Mouse (Mus musculus) limb, embryonic 11.5 days (tissue): Measurements from ENCODE around the gene Lce3b. TPM values are rescaled to one million over a fixed set of nuclear protein-coding genes. Genes with fewer than 3 reads are reported as not detected.

ENCODE experiments used
- ATAC-seq: fragments of 200-750 bp; cut with Nextera tagmentation; 2 replicates; pipeline ENCODE4 v1.8.0; 2017; ENCODE audit warnings: low read depth; ENCODE audit not compliant: insufficient number of reproducible peaks, low FRiP score, low TSS enrichment
- DNase-seq: peaks from one replicate; pipeline ENCODE4 v3.0.0-alpha.2; 2015; ENCODE audit warnings: low spot score
- H3K27ac ChIP-seq: fragments of 300-500 bp; sonication (generic); replicated peaks from 2 replicates; pipeline ENCODE4 v1.5.1; 2014; ENCODE audit warnings: low read depth, mild to moderate bottlenecking, low read length
- H3K27me3 ChIP-seq: fragments of 300-500 bp; sonication (generic); 2 replicates; pipeline ENCODE4 v1.6.1; 2014; ENCODE audit warnings: mild to moderate bottlenecking, low read length, mixed read lengths; ENCODE audit not compliant: control insufficient read depth, insufficient read depth
- H3K36me3 ChIP-seq: fragments of 300-500 bp; sonication (generic); 2 replicates; pipeline ENCODE4 v1.6.1; 2014; ENCODE audit warnings: mild to moderate bottlenecking, low read length, moderate library complexity, mixed read lengths; ENCODE audit not compliant: control insufficient read depth, insufficient read depth
- H3K4me1 ChIP-seq: fragments of 300-500 bp; sonication (generic); 2 replicates; pipeline ENCODE4 v1.6.1; 2014; ENCODE audit warnings: low read length, mixed read lengths; ENCODE audit not compliant: control insufficient read depth, insufficient read depth
- H3K4me2 ChIP-seq: fragments of 300-500 bp; sonication (generic); 2 replicates; pipeline ENCODE4 v1.6.1; 2014; ENCODE audit warnings: low read depth, mild to moderate bottlenecking, moderate library complexity; ENCODE audit not compliant: severe bottlenecking
- H3K4me3 ChIP-seq: fragments of 300-500 bp; sonication (generic); 2 replicates; pipeline ENCODE4 v1.5.1; 2014; ENCODE audit warnings: low read depth, low read length
- H3K9ac ChIP-seq: fragments of 300-500 bp; sonication (generic); 2 replicates; pipeline ENCODE4 v1.6.1; 2014; ENCODE audit warnings: mild to moderate bottlenecking, low read length
- H3K9me3 ChIP-seq: fragments of 300-500 bp; sonication (generic); 2 replicates; pipeline ENCODE4 v1.6.1; 2016; ENCODE audit warnings: low read length; ENCODE audit not compliant: control insufficient read depth
- WGBS: fragments of 180-500 bp; shearing (Covaris S2); extraction: QIAGEN DNeasy Blood & Tissue Kit; methylation state at CpG from one replicate; pipeline ENCODE4 v1.1.7; 2014; 5-methylcytosine and 5-hydroxymethylcytosine counted together
- polyA plus RNA-seq: library from polyadenylated mRNA; unstranded; fragments of >200 nt; fragmentation: Nextera tagmentation; extraction: Ambion mirVana; gene quantifications from 2 replicates; pipeline ENCODE4 v1.2.1, GENCODE M21; 2014

Gene Lce3b
- polyA plus RNA-seq, 1 experiment from 2014 or later = not detected

- DNase-seq (no peak), ATAC-seq (no peak)
- H3K4me3 ChIP-seq = no peak within 1 kb of the TSS
- WGBS = 74% methylated on average over 1 of the region's 1 CpGs
- no peak within 1 kb of the TSS for H3K27ac ChIP-seq
- no peaks in the 10 kb centered on the region for H3K27me3 ChIP-seq
- H3K9me3 ChIP-seq = no peaks in the 10 kb centered on the region
- no peak within 1 kb of the TSS for H3K9ac ChIP-seq
- H3K4me1 ChIP-seq = no peaks in the 10 kb centered on the region
- H3K36me3 ChIP-seq = no peaks in the 10 kb centered on the region
- H3K4me2 ChIP-seq = no peak within 1 kb of the TSS
Measured at GRCm38 (mm10) chr3:92944186-92944585, 11.4 kb downstream of the Lce3b start, which contains the start of gene Lce3c. TSS of gene Lce3c (plus strand) at chr3:92944486.

- H3K9ac ChIP-seq = no peak within 1 kb of the TSS
- H3K27ac ChIP-seq = no peak within 1 kb of the TSS
- H3K27me3 ChIP-seq = no peaks in the 10 kb centered on the region
- no peaks in the 10 kb centered on the region for H3K4me1 ChIP-seq
- no peak within 1 kb of the TSS for H3K4me3 ChIP-seq
- ATAC-seq (no peak), DNase-seq (no peak)
- H3K36me3 ChIP-seq = no peaks in the 10 kb centered on the region
- 89% methylated on average over 1 of the region's 1 CpGs for WGBS
- no peaks in the 10 kb centered on the region for H3K9me3 ChIP-seq
- H3K4me2 ChIP-seq = no peak within 1 kb of the TSS
Measured at GRCm38 (mm10) chr3:92957090-92957489, 24.3 kb downstream of the Lce3b start, which contains the start of gene Lce3d. TSS of gene Lce3d (plus strand) at chr3:92957390.

- H3K27ac ChIP-seq = no peak within 1 kb of the TSS
- H3K4me3 ChIP-seq = no peak within 1 kb of the TSS
- no peak within 1 kb of the TSS for H3K9ac ChIP-seq
- ATAC-seq = no peak
- no peaks in the 10 kb centered on the region for H3K36me3 ChIP-seq
- no peak for DNase-seq
- H3K4me2 ChIP-seq = no peak within 1 kb of the TSS
- no peaks in the 10 kb centered on the region for H3K9me3 ChIP-seq
- no peaks in the 10 kb centered on the region for H3K27me3 ChIP-seq
- H3K4me1 ChIP-seq = no peaks in the 10 kb centered on the region
- 91% methylated on average over 2 of the region's 2 CpGs for WGBS
Measured at GRCm38 (mm10) chr3:92966761-92967160, 34.0 kb downstream of the Lce3b start, which contains the start of gene Lce3e. TSS of gene Lce3e (plus strand) at chr3:92967061.

GRCm38 (mm10) chr3:92978484-92978883, 45.7 kb downstream of the Lce3b start:
- 84% methylated on average over 2 of the region's 2 CpGs for WGBS
- no peak overlapping the region for H3K4me2 ChIP-seq
- H3K36me3 ChIP-seq = no peaks in the 10 kb centered on the region
- no peak overlapping the region for H3K9ac ChIP-seq
- no peaks in the 10 kb centered on the region for H3K4me1 ChIP-seq
- no peak for DNase-seq
- H3K27me3 ChIP-seq = no peaks in the 10 kb centered on the region
- no peaks in the 10 kb centered on the region for H3K9me3 ChIP-seq
- no peak for ATAC-seq
- no peak overlapping the region for H3K4me3 ChIP-seq
- no peak overlapping the region for H3K27ac ChIP-seq

Other genes with a start within 250 kb of the Lce3b start
- not detected in 2 replicates for gene Lce1d, start 245.8 kb upstream of the Lce3b start, polyA plus RNA-seq
- gene Lce1e, start 223.9 kb upstream of the Lce3b start, polyA plus RNA-seq = not detected in 2 replicates
- not detected in 2 replicates for gene Lce1f, start 212.6 kb upstream of the Lce3b start, polyA plus RNA-seq
- gene Gm38119, start 193.9 kb upstream of the Lce3b start, polyA plus RNA-seq = not detected in 2 replicates
- gene Lce1g, start 180.6 kb upstream of the Lce3b start, polyA plus RNA-seq = not detected in 2 replicates
- not detected in 2 replicates for gene Lce1h, start 167.9 kb upstream of the Lce3b start, polyA plus RNA-seq
- gene Lce1i, start 154.1 kb upstream of the Lce3b start, polyA plus RNA-seq = not detected in 2 replicates
- not detected in 2 replicates for gene Lce1j, start 142.5 kb upstream of the Lce3b start, polyA plus RNA-seq
- gene Lce1k, start 125.1 kb upstream of the Lce3b start, polyA plus RNA-seq = not detected in 2 replicates
- gene Kprp, start 105.7 kb upstream of the Lce3b start, polyA plus RNA-seq = not detected in 2 replicates
- gene Lce1l, start 81.7 kb upstream of the Lce3b start, polyA plus RNA-seq = not detected in 2 replicates
- not detected in 2 replicates for gene 2310050C09Rik, start 62.8 kb upstream of the Lce3b start, polyA plus RNA-seq
- not detected in 2 replicates for gene Lce3a, start 6.7 kb upstream of the Lce3b start, polyA plus RNA-seq
- gene Lce3c, start 11.5 kb downstream of the Lce3b start, polyA plus RNA-seq = not detected in 2 replicates
- not detected in 2 replicates for gene Lce3d, start 24.4 kb downstream of the Lce3b start, polyA plus RNA-seq
- gene Lce3e, start 34.1 kb downstream of the Lce3b start, polyA plus RNA-seq = not detected in 2 replicates
- not detected in 2 replicates for gene Lce3f, start 59.2 kb downstream of the Lce3b start, polyA plus RNA-seq
- not detected in 2 replicates for gene Crct1, start 82.7 kb downstream of the Lce3b start, polyA plus RNA-seq
- not detected in 2 replicates for gene Lce1m, start 86.1 kb downstream of the Lce3b start, polyA plus RNA-seq
- gene Gm4858, start 135.8 kb downstream of the Lce3b start, polyA plus RNA-seq = not detected in 2 replicates
- gene Crnn, start 211.8 kb downstream of the Lce3b start, polyA plus RNA-seq = not detected in 2 replicates